Mouse (Mus musculus) CD4-positive naive resting alpha-beta T cell, adult 57 days (primary cell): Measurements from ENCODE around the gene Ensa. TPM values are rescaled to one million over a fixed set of nuclear protein-coding genes. Genes with fewer than 3 reads are reported as not detected.

Experiments
- total RNA-seq: library from RNA; stranded (reverse); gene quantifications from one replicate; pipeline ENCODE4 v1.2.4, GENCODE M21; 2023

The Ensa gene
- total RNA-seq, result 123 TPM

DNA sequence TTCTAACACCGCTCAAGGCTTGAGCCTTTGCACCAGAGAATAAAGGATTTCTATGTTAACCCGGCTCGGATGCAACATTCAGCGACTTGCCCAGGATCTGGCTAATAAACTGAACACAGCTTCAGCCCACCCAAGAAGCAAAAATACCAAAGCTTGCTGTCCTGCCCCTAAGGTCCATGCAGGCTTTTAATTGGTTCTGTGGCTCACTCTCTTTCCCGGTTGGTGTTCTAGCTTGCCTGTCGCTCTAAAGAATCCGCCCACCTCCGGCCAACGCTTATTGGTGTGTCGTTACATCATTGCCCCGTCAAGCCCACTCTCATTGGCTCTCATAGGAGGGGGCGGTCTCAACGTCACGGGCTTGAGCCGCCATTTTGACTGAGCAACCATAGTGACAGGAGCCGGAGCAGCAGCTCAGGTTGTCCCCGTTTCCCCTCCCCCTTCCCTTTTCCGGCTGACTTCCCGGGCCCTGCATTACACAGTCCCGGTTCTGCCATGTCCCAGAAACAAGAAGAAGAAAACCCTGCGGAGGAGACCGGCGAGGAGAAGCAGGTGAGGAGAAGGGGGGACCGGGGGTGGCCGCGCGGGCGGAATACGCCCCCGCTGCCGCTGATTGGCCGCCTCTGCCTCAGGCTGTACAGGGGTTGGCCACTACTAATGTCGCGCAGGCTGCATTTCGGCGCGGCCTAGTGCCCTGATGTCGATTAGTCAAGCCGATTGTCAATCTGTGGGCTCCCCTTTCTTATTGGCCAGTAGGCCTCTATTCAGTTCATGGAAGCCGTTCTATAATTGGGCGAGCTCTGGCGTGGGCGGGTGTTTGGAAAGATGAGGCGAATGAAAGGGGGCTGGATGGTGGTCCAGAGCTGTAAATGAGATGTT is at the start of gene Ensa:
TSS of gene Ensa (plus strand) at position 366 of the 876 bp plus-strand sequence.

DNA sequence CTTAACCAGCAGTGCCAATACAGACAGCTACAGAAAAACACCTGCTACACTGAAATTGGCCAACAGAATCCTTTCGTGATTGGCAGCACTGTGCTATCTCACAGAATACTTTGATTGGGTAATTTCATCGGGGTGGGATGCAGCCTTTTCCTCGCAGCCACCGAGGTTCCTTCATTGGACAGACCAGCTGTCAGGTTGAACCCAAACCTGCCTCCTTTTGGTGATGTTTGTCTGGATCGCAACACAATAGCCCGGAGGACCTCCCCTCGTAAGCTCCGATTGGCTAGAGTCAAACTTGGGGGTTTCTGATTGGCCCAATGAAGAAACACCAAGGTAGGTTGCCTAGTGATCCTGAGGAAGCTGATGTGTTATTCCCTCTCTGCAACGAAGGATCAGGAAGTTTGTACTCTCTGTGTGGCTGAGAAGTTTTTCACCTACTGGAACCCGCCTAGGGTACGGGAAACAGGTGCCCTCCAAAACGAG is 36.1 kb upstream of the Ensa start, which contains the start of gene Golph3l:
TSS of gene Golph3l (plus strand) at position 331 of the 483 bp plus-strand sequence.

DNA sequence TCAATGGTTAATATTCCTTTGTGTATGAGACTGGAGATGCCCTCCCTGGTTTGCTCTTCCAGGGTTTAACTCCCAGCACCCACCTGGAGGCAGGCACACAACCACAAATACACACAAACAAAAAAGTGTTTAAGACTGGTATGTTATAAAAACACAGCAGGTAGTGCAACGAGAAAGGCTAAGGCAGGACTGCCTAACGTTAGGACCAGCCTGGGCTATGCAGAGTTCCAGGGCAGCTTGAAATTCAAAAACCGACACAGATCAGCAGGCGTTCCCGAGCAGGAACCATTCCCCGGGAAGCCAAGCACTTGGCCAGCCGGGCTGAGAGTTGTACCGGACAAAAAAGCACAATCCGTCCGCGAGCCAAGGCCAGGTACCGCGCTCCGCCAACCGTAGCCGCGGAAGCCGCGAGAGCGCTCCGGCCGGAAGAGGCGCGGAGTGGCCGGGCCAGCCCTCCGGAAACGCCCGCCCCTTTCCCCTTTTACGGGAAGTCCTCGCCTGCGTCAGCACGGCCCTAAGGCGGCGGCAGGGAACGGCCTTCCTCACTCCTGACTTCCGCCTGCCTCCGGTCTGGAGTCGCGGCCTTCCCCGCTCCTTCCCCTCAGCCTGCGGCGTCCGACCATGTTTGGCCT is 33.6 kb downstream of the Ensa start, which contains the start of gene Mcl1:
TSS of gene Mcl1 (plus strand) at position 553 of the 632 bp plus-strand sequence.

Other genes starting within 250 kb of the Ensa start
- not detected for gene 4930558C23Rik, start 222.2 kb upstream of the Ensa start, total RNA-seq
- gene Arnt, start 190.6 kb upstream of the Ensa start, total RNA-seq, result 74.5 TPM
- 1.5 TPM for gene Ctsk, start 125.7 kb upstream of the Ensa start, total RNA-seq
- gene Ctss, start 98.2 kb upstream of the Ensa start, total RNA-seq, result 108 TPM
- gene Hormad1, start 65.3 kb upstream of the Ensa start, total RNA-seq, result not detected
- 23.1 TPM for gene Golph3l, start 36.1 kb upstream of the Ensa start, total RNA-seq
- gene Mcl1, start 33.8 kb downstream of the Ensa start, total RNA-seq, result 357 TPM
- gene Adamtsl4, start 62.9 kb downstream of the Ensa start, total RNA-seq, result 14.0 TPM
- gene Ecm1, start 114.6 kb downstream of the Ensa start, total RNA-seq, result 170 TPM
- 127 TPM for gene Tars2, start 135.2 kb downstream of the Ensa start, total RNA-seq
- 114 TPM for gene Rprd2, start 193.9 kb downstream of the Ensa start, total RNA-seq
- gene Prpf3, start 230.9 kb downstream of the Ensa start, total RNA-seq, result 74.2 TPM
- 76.7 TPM for gene Mrps21, start 246.5 kb downstream of the Ensa start, total RNA-seq